25 mouse cellular contexts compared by ENCODE assay signal in genomic region chr13:73374612-73375011, GRCm38 (mm10). TPM values are rescaled to one million over a fixed set of nuclear protein-coding genes. Genes with fewer than 3 reads are reported as not detected.
DNase-seq lines count a peak whose midpoint lies in the region; ATAC-seq lines count a peak whose summit lies in the region.
"Had no signal": no experiment of that assay in that cellular context is flagged by ENCODE, and none has a peak within 500 bp of the region (broad histone marks: within the 10 kb centered on the region; RNA-seq: fewer than 3 reads in every experiment).

No protein-coding gene starts in this region.

- no peaks in the 10 kb centered on the region for H3K9me3 ChIP-seq in hindbrain, embryonic 10.5 days
- H3K9me3 ChIP-seq in hindbrain, embryonic 12.5 days (replicated peaks), result no peaks in the 10 kb centered on the region
- H3K9me3 ChIP-seq in midbrain, embryonic 10.5 days (replicated peaks), result no peaks in the 10 kb centered on the region
- H3K9me3 ChIP-seq in midbrain, embryonic 16.5 days (replicated peaks; ENCODE audit: control insufficient read depth, low read length, poor library complexity, severe bottlenecking), result no peaks in the 10 kb centered on the region
- H3K9me3 ChIP-seq in midbrain, embryonic 13.5 days, result no peaks in the 10 kb centered on the region
- H3K9me3 ChIP-seq: embryonic facial prominence, embryonic 13.5 days; forebrain, embryonic 12.5 days; heart, embryonic 12.5 days; liver, embryonic 12.5 days had no signal

- no peak overlapping the region for H3K4me2 ChIP-seq in hindbrain, embryonic 12.5 days (replicated peaks)
- no peak overlapping the region for H3K4me2 ChIP-seq in midbrain, embryonic 16.5 days (ENCODE audit: low read length)
- no peak overlapping the region for H3K4me2 ChIP-seq in midbrain, embryonic 13.5 days (replicated peaks)
- H3K4me2 ChIP-seq: embryonic facial prominence, embryonic 13.5 days; forebrain, embryonic 12.5 days; heart, embryonic 12.5 days; liver, embryonic 12.5 days had no signal

- no peaks in the 10 kb centered on the region for H3K36me3 ChIP-seq in hindbrain, embryonic 10.5 days
- no peaks in the 10 kb centered on the region for H3K36me3 ChIP-seq in hindbrain, embryonic 12.5 days
- H3K36me3 ChIP-seq in midbrain, embryonic 10.5 days, result no peaks in the 10 kb centered on the region
- no peaks in the 10 kb centered on the region for H3K36me3 ChIP-seq in midbrain, embryonic 16.5 days (ENCODE audit: control insufficient read depth, insufficient read depth, low read length)
- no peaks in the 10 kb centered on the region for H3K36me3 ChIP-seq in midbrain, embryonic 13.5 days
- H3K36me3 ChIP-seq: embryonic facial prominence, embryonic 13.5 days; forebrain, embryonic 12.5 days; heart, embryonic 12.5 days; liver, embryonic 12.5 days had no signal

- H3K4me1 ChIP-seq in hindbrain, embryonic 10.5 days (replicated peaks), result peaks cover 10% of the 10 kb centered on the region; the same call in 1 of the 2 replicates
- H3K4me1 ChIP-seq in hindbrain, embryonic 12.5 days, result no peaks in the 10 kb centered on the region; the same call in 1 of the 2 replicates
- peaks cover 10% of the 10 kb centered on the region for H3K4me1 ChIP-seq in midbrain, embryonic 10.5 days
- no peaks in the 10 kb centered on the region for H3K4me1 ChIP-seq in midbrain, embryonic 16.5 days (ENCODE audit: control insufficient read depth, insufficient read depth, low read length)
- 0 out of 2 replicates have a peak, but pooled peaks cover 3% of the 10 kb centered on the region for H3K4me1 ChIP-seq in midbrain, embryonic 13.5 days (replicated peaks)
- H3K4me1 ChIP-seq: embryonic facial prominence, embryonic 13.5 days; liver, embryonic 12.5 days had no signal

- no peak overlapping the region for H3K4me3 ChIP-seq in hindbrain, embryonic 10.5 days
- no peak overlapping the region for H3K4me3 ChIP-seq in hindbrain, embryonic 12.5 days
- H3K4me3 ChIP-seq in midbrain, embryonic 10.5 days, result no peak overlapping the region
- no peak overlapping the region for H3K4me3 ChIP-seq in midbrain, embryonic 16.5 days (ENCODE audit: low read depth, low read length)
- no peak overlapping the region for H3K4me3 ChIP-seq in midbrain, embryonic 13.5 days (replicated peaks)
- H3K4me3 ChIP-seq: embryonic facial prominence, embryonic 13.5 days; erythroblast, embryonic 14.5 days; forebrain, embryonic 12.5 days; heart, adult 2 months; heart, embryonic 12.5 days; liver, embryonic 12.5 days had no signal

- no peak for DNase-seq in hindbrain, embryonic 10.5 days (ENCODE audit: low spot score)
- DNase-seq in midbrain, embryonic 10.5 days (ENCODE audit: low spot score), result no peak
- DNase-seq in retina, postnatal 1 day, result peak; percentile 62
- no peak for DNase-seq in heart, postnatal 4 days
- no peak for DNase-seq in gastrocnemius, postnatal 14 days
- DNase-seq: adrenal gland, postnatal 14 days; cerebellum, adult 11-12 months; cerebellum, adult 9-11 months; embryo, embryonic 11 days; heart, adult 2 months; kidney, adult 18-20 months; lung, adult 18-20 months; right cerebral cortex, postnatal 14 days had no signal

- H3K27ac ChIP-seq in hindbrain, embryonic 10.5 days, result peak overlapping the region; percentile 1; the same call in 1 of the 2 replicates
- H3K27ac ChIP-seq in hindbrain, embryonic 12.5 days, result no peak overlapping the region
- H3K27ac ChIP-seq in midbrain, embryonic 10.5 days (replicated peaks), result 0 out of 2 replicates have a peak overlapping the region, but pooled peaks have one; percentile 46
- no peak overlapping the region for H3K27ac ChIP-seq in midbrain, embryonic 16.5 days (ENCODE audit: low read length)
- H3K27ac ChIP-seq in midbrain, embryonic 13.5 days, result no peak overlapping the region
- H3K27ac ChIP-seq: embryonic facial prominence, embryonic 13.5 days; forebrain, embryonic 12.5 days; heart, adult 2 months; kidney, postnatal 0 days; liver, embryonic 12.5 days; macrophage had no signal

- WGBS in hindbrain, embryonic 10.5 days, result 66% methylated on average over 2 of the region's 2 CpGs
- 66% methylated on average over 2 of the region's 2 CpGs for WGBS in hindbrain, embryonic 12.5 days
- 65% methylated on average over 2 of the region's 2 CpGs for WGBS in midbrain, embryonic 10.5 days
- WGBS in midbrain, embryonic 16.5 days, result 58% methylated on average over 2 of the region's 2 CpGs
- WGBS in midbrain, embryonic 13.5 days, result 45% methylated on average over 2 of the region's 2 CpGs

- intact Hi-C loops in gastrocnemius, postnatal 14 days (cut with DNase I; ENCODE audit: low total_unique reads), result no loop called here

- no peak for ATAC-seq in hindbrain, embryonic 12.5 days (ENCODE audit: low FRiP score)
- no peak for ATAC-seq in midbrain, embryonic 16.5 days
- peak; percentile 45 for ATAC-seq in midbrain, embryonic 13.5 days
- ATAC-seq: CD4-positive, CD25-positive, alpha-beta regulatory T cell, adult 4 months; liver, embryonic 12.5 days; lung, postnatal 0 days had no signal

- H3K9ac ChIP-seq in hindbrain, embryonic 12.5 days, result no peak overlapping the region
- no peak overlapping the region for H3K9ac ChIP-seq in midbrain, embryonic 16.5 days (ENCODE audit: low read depth, low read length)
- no peak overlapping the region for H3K9ac ChIP-seq in midbrain, embryonic 13.5 days (replicated peaks)
- H3K9ac ChIP-seq: embryonic facial prominence, embryonic 13.5 days; forebrain, embryonic 12.5 days; heart, embryonic 12.5 days; liver, embryonic 12.5 days had no signal

- H3K27me3 ChIP-seq in hindbrain, embryonic 10.5 days (ENCODE audit: insufficient read depth, poor library complexity, severe bottlenecking), result no peaks in the 10 kb centered on the region
- H3K27me3 ChIP-seq in hindbrain, embryonic 12.5 days, result no peaks in the 10 kb centered on the region
- H3K27me3 ChIP-seq in midbrain, embryonic 10.5 days (ENCODE audit: low read depth, poor library complexity, severe bottlenecking), result no peaks in the 10 kb centered on the region
- H3K27me3 ChIP-seq in midbrain, embryonic 16.5 days (ENCODE audit: control insufficient read depth, insufficient read depth, low read depth, low read length), result no peaks in the 10 kb centered on the region
- H3K27me3 ChIP-seq in midbrain, embryonic 13.5 days, result no peaks in the 10 kb centered on the region
- H3K27me3 ChIP-seq: embryonic facial prominence, embryonic 13.5 days; forebrain, embryonic 12.5 days; heart, embryonic 12.5 days; liver, embryonic 12.5 days had no signal

RNA-seq across cellular contexts. Expression of gene Ndufs6, which starts 46.3 kb away (rescaled TPM):
- polyA plus RNA-seq in hindbrain, embryonic 10.5 days (2016; fragmentation: Nextera tagmentation; extraction: Ambion mirVana), result 401 and 402 TPM in 2 replicates
- 263 and 312 TPM in 2 replicates for polyA plus RNA-seq in hindbrain, embryonic 12.5 days (2016; fragmentation: Nextera tagmentation; extraction: Ambion mirVana)
- polyA plus RNA-seq in midbrain, embryonic 10.5 days (2016; fragmentation: Nextera tagmentation; extraction: Ambion mirVana), result 386 and 389 TPM in 2 replicates
- polyA plus RNA-seq in midbrain, embryonic 16.5 days (2015; fragmentation: Nextera tagmentation; extraction: Ambion mirVana), result 372 and 392 TPM in 2 replicates
- polyA plus RNA-seq in midbrain, embryonic 13.5 days (2015; fragmentation: Nextera tagmentation; extraction: Ambion mirVana), result 362 and 373 TPM in 2 replicates
- total RNA-seq in heart, postnatal 4 days (2021), result 100 to 1,000 TPM; 659 to 710 TPM
- total RNA-seq in gastrocnemius, postnatal 14 days (2021), result 100 to 1,000 TPM; 326 to 373 TPM

RNA-seq across cellular contexts. Expression of gene Mrpl36, which starts 46.3 kb away (rescaled TPM):
- 139 and 152 TPM in 2 replicates for polyA plus RNA-seq in hindbrain, embryonic 10.5 days (2016; fragmentation: Nextera tagmentation; extraction: Ambion mirVana)
- polyA plus RNA-seq in hindbrain, embryonic 12.5 days (2016; fragmentation: Nextera tagmentation; extraction: Ambion mirVana), result 91.8 and 101 TPM in 2 replicates
- 130 and 149 TPM in 2 replicates for polyA plus RNA-seq in midbrain, embryonic 10.5 days (2016; fragmentation: Nextera tagmentation; extraction: Ambion mirVana)
- 73.0 and 79.7 TPM in 2 replicates for polyA plus RNA-seq in midbrain, embryonic 16.5 days (2015; fragmentation: Nextera tagmentation; extraction: Ambion mirVana)
- 96.1 and 101 TPM in 2 replicates for polyA plus RNA-seq in midbrain, embryonic 13.5 days (2015; fragmentation: Nextera tagmentation; extraction: Ambion mirVana)
- 10 to 100 TPM; 41.6 to 43.9 TPM for total RNA-seq in heart, postnatal 4 days (2021)
- 10 to 100 TPM; 36.1 to 43.7 TPM for total RNA-seq in gastrocnemius, postnatal 14 days (2021)

Comparison
In these comparisons a context has a peak if more than half of its experiments do, and no peak if none do; other contexts are left out.
1. H3K27ac ChIP-seq: peak in hindbrain, embryonic 10.5 days (single experiment) and midbrain, embryonic 10.5 days (single experiment); none in hindbrain, embryonic 12.5 days (single experiment), midbrain, embryonic 16.5 days (single experiment) and midbrain, embryonic 13.5 days (single experiment).